Mouse (Mus musculus): ENCODE data around the gene Osbpl11. TPM values are rescaled to one million over a fixed set of nuclear protein-coding genes. Genes with fewer than 3 reads are reported as not detected.
"Not testable (repeated sequence)": the region's sequence is repeated elsewhere in the genome, so short reads cannot be mapped to it uniquely, and the experiment has no call there.

Osbpl11 gene
- 18.7 and 19.1 TPM in 2 replicates for polyA plus RNA-seq (2014; fragmentation: Nextera tagmentation; extraction: Ambion mirVana)

- Histone ChIP-seq H3K4me2 (ENCODE audit: low read depth, low read length) (peak within 1 kb of the TSS; percentile 93), H3K4me3 (ENCODE audit: low read depth, low read length) (peak within 1 kb of the TSS; percentile 95), H3K27me3 (replicated peaks; ENCODE audit: control insufficient read depth, insufficient read depth, low read length) (no peaks in the 10 kb centered on the region), H3K9ac (ENCODE audit: low read depth, low read length) (peak within 1 kb of the TSS; percentile 98), H3K9me3 (ENCODE audit: control insufficient read depth, low read length) (no peaks in the 10 kb centered on the region), H3K27ac (replicated peaks; ENCODE audit: low read depth, low read length) (peak within 1 kb of the TSS; percentile 94), H3K36me3 (ENCODE audit: control insufficient read depth, insufficient read depth, low read length) (no peaks in the 10 kb centered on the region), H3K4me1 (ENCODE audit: control insufficient read depth, insufficient read depth, low read length) (peaks cover 11% of the 10 kb centered on the region)
- ATAC-seq (ENCODE audit: low read depth) (peak; percentile 97), DNase-seq (ENCODE audit: low spot score) (peak; percentile 98)
- 0% methylated on average over 18 of the region's 27 CpGs for WGBS
These were observed at the start of gene Osbpl11 for GRCm38 (mm10) chr16:33184901-33185260. TSS of gene Osbpl11 (plus strand) at chr16:33185071.

GRCm38 (mm10) chr16:33135167-33135566 lies 49.7 kb upstream of the Osbpl11 start:
- Histone ChIP-seq H3K9me3 (ENCODE audit: control insufficient read depth, low read length) (no peaks in the 10 kb centered on the region), H3K4me2 (ENCODE audit: low read depth, low read length) (no peak overlapping the region), H3K4me1 (ENCODE audit: control insufficient read depth, insufficient read depth, low read length) (peaks cover 6% of the 10 kb centered on the region; the same call in 1 of the 2 replicates), H3K9ac (ENCODE audit: low read depth, low read length) (no peak overlapping the region), H3K4me3 (ENCODE audit: low read depth, low read length) (no peak overlapping the region), H3K27ac (replicated peaks; ENCODE audit: low read depth, low read length) (no peak overlapping the region), H3K27me3 (replicated peaks; ENCODE audit: control insufficient read depth, insufficient read depth, low read length) (no peaks in the 10 kb centered on the region), H3K36me3 (ENCODE audit: control insufficient read depth, insufficient read depth, low read length) (no peaks in the 10 kb centered on the region)
- no peak for ATAC-seq (ENCODE audit: low read depth)
- no peak for DNase-seq (ENCODE audit: low spot score)
- 54% methylated on average over 4 of the region's 4 CpGs for WGBS

GRCm38 (mm10) chr16:33139061-33139460 lies 45.8 kb upstream of the Osbpl11 start:
- not testable (repeated sequence) for H3K27me3 ChIP-seq (replicated peaks; ENCODE audit: control insufficient read depth, insufficient read depth, low read length); H3K4me3 ChIP-seq (ENCODE audit: low read depth, low read length); H3K4me1 ChIP-seq (ENCODE audit: control insufficient read depth, insufficient read depth, low read length); DNase-seq (ENCODE audit: low spot score); H3K9ac ChIP-seq (ENCODE audit: low read depth, low read length); H3K9me3 ChIP-seq (ENCODE audit: control insufficient read depth, low read length); ATAC-seq (ENCODE audit: low read depth); H3K36me3 ChIP-seq (ENCODE audit: control insufficient read depth, insufficient read depth, low read length); H3K27ac ChIP-seq (replicated peaks; ENCODE audit: low read depth, low read length); H3K4me2 ChIP-seq (ENCODE audit: low read depth, low read length)
- WGBS: 80% methylated on average over 6 of the region's 7 CpGs

GRCm38 (mm10) chr16:33141758-33142280 lies 43.1 kb upstream of the Osbpl11 start:
- H3K27ac ChIP-seq (replicated peaks; ENCODE audit: low read depth, low read length): no peak overlapping the region
- H3K27me3 ChIP-seq (replicated peaks; ENCODE audit: control insufficient read depth, insufficient read depth, low read length): no peaks in the 10 kb centered on the region
- no peak for ATAC-seq (ENCODE audit: low read depth)
- DNase-seq (ENCODE audit: low spot score): no peak
- no peak overlapping the region for H3K4me2 ChIP-seq (ENCODE audit: low read depth, low read length)
- no peaks in the 10 kb centered on the region for H3K4me1 ChIP-seq (ENCODE audit: control insufficient read depth, insufficient read depth, low read length)
- no peak overlapping the region for H3K4me3 ChIP-seq (ENCODE audit: low read depth, low read length)
- no peak overlapping the region for H3K9ac ChIP-seq (ENCODE audit: low read depth, low read length)
- H3K9me3 ChIP-seq (ENCODE audit: control insufficient read depth, low read length): no peaks in the 10 kb centered on the region
- H3K36me3 ChIP-seq (ENCODE audit: control insufficient read depth, insufficient read depth, low read length): no peaks in the 10 kb centered on the region
- 38% methylated on average over 3 of the region's 3 CpGs for WGBS

GRCm38 (mm10) chr16:33143452-33143851 lies 41.4 kb upstream of the Osbpl11 start:
- Histone ChIP-seq H3K36me3 (ENCODE audit: control insufficient read depth, insufficient read depth, low read length) (no peaks in the 10 kb centered on the region), H3K4me1 (ENCODE audit: control insufficient read depth, insufficient read depth, low read length) (no peaks in the 10 kb centered on the region), H3K4me3 (ENCODE audit: low read depth, low read length) (no peak overlapping the region), H3K9me3 (ENCODE audit: control insufficient read depth, low read length) (no peaks in the 10 kb centered on the region), H3K4me2 (ENCODE audit: low read depth, low read length) (no peak overlapping the region), H3K27me3 (replicated peaks; ENCODE audit: control insufficient read depth, insufficient read depth, low read length) (no peaks in the 10 kb centered on the region), H3K27ac (replicated peaks; ENCODE audit: low read depth, low read length) (no peak overlapping the region), H3K9ac (ENCODE audit: low read depth, low read length) (no peak overlapping the region)
- ATAC-seq (ENCODE audit: low read depth): no peak
- 74% methylated on average over 2 of the region's 2 CpGs for WGBS
- DNase-seq (ENCODE audit: low spot score): no peak

- no peaks in the 10 kb centered on the region for H3K36me3 ChIP-seq (ENCODE audit: control insufficient read depth, insufficient read depth, low read length)
- no peak overlapping the region for H3K4me3 ChIP-seq (ENCODE audit: low read depth, low read length)
- H3K27ac ChIP-seq (replicated peaks; ENCODE audit: low read depth, low read length): no peak overlapping the region
- no peaks in the 10 kb centered on the region for H3K4me1 ChIP-seq (ENCODE audit: control insufficient read depth, insufficient read depth, low read length)
- no peaks in the 10 kb centered on the region for H3K27me3 ChIP-seq (replicated peaks; ENCODE audit: control insufficient read depth, insufficient read depth, low read length)
- ATAC-seq (ENCODE audit: low read depth): no peak
- no peaks in the 10 kb centered on the region for H3K9me3 ChIP-seq (ENCODE audit: control insufficient read depth, low read length)
- no peak overlapping the region for H3K9ac ChIP-seq (ENCODE audit: low read depth, low read length)
- whole genome bisulfite sequencing: 94% methylated on average over 3 of the region's 3 CpGs
- no peak overlapping the region for H3K4me2 ChIP-seq (ENCODE audit: low read depth, low read length)
- no peak for DNase-seq (ENCODE audit: low spot score)
These were observed 38.7 kb upstream of the Osbpl11 start for GRCm38 (mm10) chr16:33146185-33146584.

GRCm38 (mm10) chr16:33148135-33148534 lies 36.7 kb upstream of the Osbpl11 start:
- no peak overlapping the region for H3K4me2 ChIP-seq (ENCODE audit: low read depth, low read length)
- WGBS: 73% methylated on average over 4 of the region's 4 CpGs
- no peaks in the 10 kb centered on the region for H3K9me3 ChIP-seq (ENCODE audit: control insufficient read depth, low read length)
- H3K4me1 ChIP-seq (ENCODE audit: control insufficient read depth, insufficient read depth, low read length): no peaks in the 10 kb centered on the region
- peak; percentile 62 for DNase-seq (ENCODE audit: low spot score)
- no peak overlapping the region for H3K9ac ChIP-seq (ENCODE audit: low read depth, low read length)
- H3K4me3 ChIP-seq (ENCODE audit: low read depth, low read length): no peak overlapping the region
- H3K27ac ChIP-seq (replicated peaks; ENCODE audit: low read depth, low read length): no peak overlapping the region
- H3K27me3 ChIP-seq (replicated peaks; ENCODE audit: control insufficient read depth, insufficient read depth, low read length): no peaks in the 10 kb centered on the region
- peak; percentile 79; the same call in 1 of the 2 replicates for ATAC-seq (ENCODE audit: low read depth)
- no peaks in the 10 kb centered on the region for H3K36me3 ChIP-seq (ENCODE audit: control insufficient read depth, insufficient read depth, low read length)

GRCm38 (mm10) chr16:33150875-33151274 lies 34.0 kb upstream of the Osbpl11 start:
- not testable (repeated sequence) for H3K9me3 ChIP-seq (ENCODE audit: control insufficient read depth, low read length); H3K4me2 ChIP-seq (ENCODE audit: low read depth, low read length); H3K9ac ChIP-seq (ENCODE audit: low read depth, low read length); H3K36me3 ChIP-seq (ENCODE audit: control insufficient read depth, insufficient read depth, low read length); ATAC-seq (ENCODE audit: low read depth); H3K4me3 ChIP-seq (ENCODE audit: low read depth, low read length); H3K4me1 ChIP-seq (ENCODE audit: control insufficient read depth, insufficient read depth, low read length); H3K27ac ChIP-seq (replicated peaks; ENCODE audit: low read depth, low read length); DNase-seq (ENCODE audit: low spot score); H3K27me3 ChIP-seq (replicated peaks; ENCODE audit: control insufficient read depth, insufficient read depth, low read length)
- WGBS: 63% methylated on average over 8 of the region's 9 CpGs

- Histone ChIP-seq H3K27me3 (replicated peaks; ENCODE audit: control insufficient read depth, insufficient read depth, low read length) (no peaks in the 10 kb centered on the region), H3K4me1 (ENCODE audit: control insufficient read depth, insufficient read depth, low read length) (no peaks in the 10 kb centered on the region), H3K4me2 (ENCODE audit: low read depth, low read length) (no peak overlapping the region), H3K9ac (ENCODE audit: low read depth, low read length) (no peak overlapping the region), H3K4me3 (ENCODE audit: low read depth, low read length) (no peak overlapping the region), H3K36me3 (ENCODE audit: control insufficient read depth, insufficient read depth, low read length) (no peaks in the 10 kb centered on the region), H3K9me3 (ENCODE audit: control insufficient read depth, low read length) (no peaks in the 10 kb centered on the region), H3K27ac (replicated peaks; ENCODE audit: low read depth, low read length) (no peak overlapping the region)
- WGBS: 58% methylated on average over 8 of the region's 8 CpGs
- no peak for DNase-seq (ENCODE audit: low spot score)
- ATAC-seq (ENCODE audit: low read depth): no peak
These were observed 33.3 kb upstream of the Osbpl11 start for GRCm38 (mm10) chr16:33151558-33151957.
